Mouse (Mus musculus) midbrain, embryonic 11.5 days (tissue): ENCODE measurements around the gene Dnajc6. TPM values are rescaled to one million over a fixed set of nuclear protein-coding genes. Genes with fewer than 3 reads are reported as not detected.

Experiments
- ATAC-seq: fragments of 200-750 bp; cut with Nextera tagmentation; 2 replicates; pipeline ENCODE4 v1.8.0; 2017; ENCODE audit warnings: moderate TSS enrichment, moderate library complexity; ENCODE audit not compliant: low FRiP score
- DNase-seq: peaks from one replicate; pipeline ENCODE4 v3.0.0; 2015; ENCODE audit warnings: low spot score; ENCODE audit errors: missing footprints
- H3K27ac ChIP-seq: fragments of 300-500 bp; sonication (generic); 2 replicates; pipeline ENCODE4 v1.5.1; 2014; ENCODE audit warnings: low read depth, low read length
- H3K27me3 ChIP-seq: fragments of 300-500 bp; sonication (generic); 2 replicates; pipeline ENCODE4 v1.6.1; 2014; ENCODE audit warnings: mild to moderate bottlenecking, low read length, moderate library complexity, mixed read lengths; ENCODE audit not compliant: control insufficient read depth, insufficient read depth
- H3K36me3 ChIP-seq: fragments of 300-500 bp; sonication (generic); 2 replicates; pipeline ENCODE4 v1.6.1; 2014; ENCODE audit warnings: mild to moderate bottlenecking, low read length, moderate library complexity, mixed read lengths; ENCODE audit not compliant: control insufficient read depth, insufficient read depth
- H3K4me1 ChIP-seq: fragments of 300-500 bp; sonication (generic); 2 replicates; pipeline ENCODE4 v1.6.1; 2014; ENCODE audit warnings: low read length; ENCODE audit not compliant: control insufficient read depth, insufficient read depth
- H3K4me2 ChIP-seq: fragments of 300-500 bp; sonication (generic); 2 replicates; pipeline ENCODE4 v1.6.1; 2014; ENCODE audit warnings: mild to moderate bottlenecking, moderate library complexity
- H3K4me3 ChIP-seq: fragments of 300-500 bp; sonication (generic); 2 replicates; pipeline ENCODE4 v1.5.1; 2014; ENCODE audit warnings: low read depth, low read length
- H3K9ac ChIP-seq: fragments of 300-500 bp; sonication (generic); 2 replicates; pipeline ENCODE4 v1.6.1; 2014; ENCODE audit warnings: low read length
- H3K9me3 ChIP-seq: fragments of 300-500 bp; sonication (generic); 2 replicates; pipeline ENCODE4 v1.6.1; 2016; ENCODE audit warnings: low read length; ENCODE audit not compliant: control insufficient read depth
- WGBS: fragments of 180-500 bp; shearing (Covaris S2); extraction: QIAGEN DNeasy Blood & Tissue Kit; methylation state at CpG from one replicate; pipeline ENCODE4 v1.1.7; 2014; 5-methylcytosine and 5-hydroxymethylcytosine counted together
- polyA plus RNA-seq: library from polyadenylated mRNA; unstranded; fragments of >200 nt; fragmentation: Nextera tagmentation; extraction: Ambion mirVana; gene quantifications from 2 replicates; pipeline ENCODE4 v1.2.1, GENCODE M21; 2014

The Dnajc6 gene
- polyA plus RNA-seq, 1 experiment from 2014 or later = 4.3 TPM

DNA sequence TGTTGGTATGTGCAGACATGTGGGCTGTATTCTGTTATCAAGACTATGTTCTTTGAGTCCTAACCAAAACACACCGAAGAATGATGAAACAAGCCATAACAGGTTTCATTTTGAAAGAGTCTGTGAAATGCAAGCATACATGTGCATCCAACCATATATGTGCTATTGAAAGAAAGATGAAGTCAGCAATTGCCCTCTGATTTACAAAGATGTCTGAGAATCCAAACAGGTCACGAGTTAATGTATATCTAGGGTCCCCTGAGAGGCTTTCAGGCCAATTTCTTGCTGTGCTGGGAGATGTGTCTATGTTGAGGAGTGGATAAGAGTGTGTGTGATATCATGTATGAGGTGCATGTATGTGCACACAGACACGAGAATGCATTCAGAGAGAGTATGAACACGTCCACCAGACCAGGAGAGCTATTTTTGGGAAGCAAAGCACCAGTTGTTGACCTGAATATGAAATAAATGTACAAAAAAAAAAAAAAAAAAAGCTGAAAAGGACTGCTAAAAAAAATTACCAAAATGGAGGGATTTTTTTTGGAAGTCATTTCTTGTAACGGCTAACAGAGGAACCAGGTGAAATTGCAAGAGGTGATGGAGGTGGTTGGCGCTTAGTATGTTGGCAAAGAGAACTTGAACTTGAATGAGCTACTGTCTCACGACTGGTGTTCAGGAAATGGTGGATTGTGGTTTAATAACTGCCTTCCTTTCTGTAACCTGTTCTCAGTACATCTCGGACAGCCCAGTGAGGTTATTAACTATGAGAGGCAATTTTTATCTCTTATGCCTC is 13.9 kb downstream of the Dnajc6 start:
- no peaks in the 10 kb centered on the region for H3K36me3 ChIP-seq
- no peak overlapping the region for H3K27ac ChIP-seq
- peaks cover 3% of the 10 kb centered on the region; the same call in 1 of the 2 replicates for H3K4me1 ChIP-seq
- no peak overlapping the region for H3K4me3 ChIP-seq
- H3K27me3 ChIP-seq = no peaks in the 10 kb centered on the region; the same call in 1 of the 2 replicates
- DNase-seq (no peak), ATAC-seq (no peak)
- 83% methylated on average over 8 of the region's 8 CpGs for WGBS
- no peak overlapping the region for H3K9ac ChIP-seq
- no peaks in the 10 kb centered on the region for H3K9me3 ChIP-seq
- no peak overlapping the region for H3K4me2 ChIP-seq

DNA sequence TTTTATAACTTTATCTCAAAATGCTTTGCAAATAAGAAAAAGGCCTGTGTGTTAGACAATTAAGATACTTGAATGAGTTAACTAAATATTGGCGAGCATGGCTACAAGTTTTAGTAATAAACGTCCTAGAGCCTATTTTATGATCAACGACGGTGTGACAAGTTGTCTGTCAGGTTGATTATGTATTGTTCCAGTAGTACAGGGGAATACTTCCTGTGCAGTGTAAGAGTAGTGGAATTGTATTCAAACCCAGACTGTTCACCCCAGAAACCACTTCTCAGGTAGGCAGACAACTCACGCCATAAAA is 14.4 kb downstream of the Dnajc6 start:
- no peaks in the 10 kb centered on the region; the same call in 1 of the 2 replicates for H3K27me3 ChIP-seq
- no peak overlapping the region for H3K4me2 ChIP-seq
- DNase-seq = no peak
- H3K36me3 ChIP-seq = no peaks in the 10 kb centered on the region
- no peaks in the 10 kb centered on the region for H3K9me3 ChIP-seq
- no peak for ATAC-seq
- peaks cover 3% of the 10 kb centered on the region; the same call in 1 of the 2 replicates for H3K4me1 ChIP-seq
- 88% methylated on average over 5 of the region's 5 CpGs for WGBS
- no peak overlapping the region for H3K4me3 ChIP-seq
- no peak overlapping the region for H3K9ac ChIP-seq
- no peak overlapping the region for H3K27ac ChIP-seq

DNA sequence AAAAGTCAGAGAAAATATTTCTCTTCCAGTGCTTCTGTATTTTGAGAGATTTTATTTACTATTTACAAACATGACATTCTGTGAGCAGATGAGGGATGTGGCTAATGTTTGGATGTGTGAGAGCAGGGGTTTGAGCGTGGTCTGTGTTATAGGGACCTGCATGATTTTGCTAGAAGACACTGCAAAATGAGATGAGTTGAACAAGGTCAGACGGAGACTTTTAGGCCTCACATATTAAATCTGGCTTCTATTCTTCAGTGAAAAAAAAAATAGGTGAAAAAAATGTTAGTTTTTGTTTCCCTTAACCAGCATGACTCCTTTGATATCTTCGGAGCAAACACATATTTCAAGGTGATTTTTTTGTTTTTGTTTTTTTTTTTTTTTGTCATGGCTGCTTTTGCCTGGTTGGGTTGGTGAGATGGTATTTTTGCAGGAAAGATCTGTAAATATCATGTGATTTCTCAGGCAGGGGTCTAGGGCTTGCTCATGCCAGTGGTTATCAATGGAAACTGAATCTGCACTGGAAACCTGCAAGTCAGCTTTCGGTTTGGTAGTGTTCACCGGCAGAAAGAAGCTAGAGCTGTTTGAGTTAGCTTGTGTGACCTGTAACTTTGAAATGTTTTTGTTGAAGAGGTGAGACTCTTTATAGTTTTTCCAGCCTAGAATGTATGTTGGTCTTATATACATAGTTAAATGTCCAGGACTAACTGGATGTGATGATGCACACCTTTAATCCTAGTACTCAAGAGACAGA is 15.5 kb downstream of the Dnajc6 start:
- no peak for ATAC-seq
- 89% methylated on average over 5 of the region's 5 CpGs for WGBS

GRCm38 (mm10) chr4:101513251-101513650 is 16.8 kb downstream of the Dnajc6 start:
- DNase-seq (no peak), ATAC-seq (no peak)
- H3K27ac ChIP-seq = no peak overlapping the region
- no peak overlapping the region for H3K4me3 ChIP-seq
- H3K9me3 ChIP-seq = no peaks in the 10 kb centered on the region
- H3K27me3 ChIP-seq = no peaks in the 10 kb centered on the region
- no peak overlapping the region for H3K4me2 ChIP-seq
- no peak overlapping the region for H3K9ac ChIP-seq
- no peaks in the 10 kb centered on the region for H3K36me3 ChIP-seq
- H3K4me1 ChIP-seq = peaks cover 3% of the 10 kb centered on the region; the same call in 1 of the 2 replicates
- WGBS = 87% methylated on average over 3 of the region's 3 CpGs

More for the DNA sequence above, 15.5 kb downstream of the Dnajc6 start:
- H3K27ac ChIP-seq = no peak overlapping the region
- H3K4me3 ChIP-seq = no peak overlapping the region
- DNase-seq = no peak
- no peaks in the 10 kb centered on the region for H3K9me3 ChIP-seq
- H3K4me2 ChIP-seq = no peak overlapping the region
- no peaks in the 10 kb centered on the region for H3K36me3 ChIP-seq
- H3K27me3 ChIP-seq = no peaks in the 10 kb centered on the region; the same call in 1 of the 2 replicates
- peaks cover 3% of the 10 kb centered on the region; the same call in 1 of the 2 replicates for H3K4me1 ChIP-seq
- no peak overlapping the region for H3K9ac ChIP-seq

DNA sequence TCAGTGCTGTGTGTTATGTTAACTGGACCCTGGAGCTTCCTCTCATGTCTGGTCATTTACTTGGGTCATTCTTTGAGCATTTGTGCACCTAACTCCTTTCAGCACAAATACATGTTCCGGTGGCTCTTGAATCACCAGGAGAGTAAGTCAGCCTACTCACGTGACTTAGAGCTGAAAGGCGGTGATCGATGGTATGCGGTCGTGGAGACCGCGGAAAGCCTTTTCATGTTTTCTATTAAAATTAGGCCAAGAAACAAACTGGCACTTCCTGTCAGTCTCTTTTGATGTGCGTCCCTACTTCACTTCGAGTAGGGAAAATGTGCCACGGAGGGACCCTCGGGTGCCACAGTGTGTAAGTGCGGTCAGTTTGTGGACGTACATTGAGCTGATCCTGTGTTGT is 19.4 kb downstream of the Dnajc6 start:
- DNase-seq (no peak), ATAC-seq (no peak)
- Histone ChIP-seq H3K9ac (no peak overlapping the region), H3K4me1 (no peaks in the 10 kb centered on the region), H3K4me3 (no peak overlapping the region), H3K27me3 (no peaks in the 10 kb centered on the region), H3K27ac (no peak overlapping the region), H3K9me3 (no peaks in the 10 kb centered on the region), H3K4me2 (no peak overlapping the region), H3K36me3 (no peaks in the 10 kb centered on the region)
- WGBS = 96% methylated on average over 14 of the region's 14 CpGs

GRCm38 (mm10) chr4:101516434-101517168 is 20.2 kb downstream of the Dnajc6 start:
- DNase-seq (no peak), ATAC-seq (no peak)
- no peak overlapping the region for H3K27ac ChIP-seq
- H3K27me3 ChIP-seq = no peaks in the 10 kb centered on the region
- no peak overlapping the region for H3K4me3 ChIP-seq
- no peaks in the 10 kb centered on the region for H3K9me3 ChIP-seq
- no peak overlapping the region for H3K9ac ChIP-seq
- no peak overlapping the region for H3K4me2 ChIP-seq
- H3K4me1 ChIP-seq = no peaks in the 10 kb centered on the region
- H3K36me3 ChIP-seq = no peaks in the 10 kb centered on the region
- WGBS = 92% methylated on average over 17 of the region's 17 CpGs

GRCm38 (mm10) chr4:101531901-101532300 is 35.5 kb downstream of the Dnajc6 start:
- no peak for DNase-seq
- no peak for ATAC-seq
- H3K27me3 ChIP-seq = no peaks in the 10 kb centered on the region
- H3K4me2 ChIP-seq = no peak overlapping the region
- no peaks in the 10 kb centered on the region for H3K4me1 ChIP-seq
- H3K4me3 ChIP-seq = no peak overlapping the region
- no peak overlapping the region for H3K9ac ChIP-seq
- no peaks in the 10 kb centered on the region for H3K36me3 ChIP-seq
- H3K9me3 ChIP-seq = no peaks in the 10 kb centered on the region
- no peak overlapping the region for H3K27ac ChIP-seq
- 78% methylated on average over 4 of the region's 4 CpGs for WGBS

- no peaks in the 10 kb centered on the region for H3K9me3 ChIP-seq
- no peaks in the 10 kb centered on the region for H3K27me3 ChIP-seq
- H3K4me3 ChIP-seq = no peak overlapping the region
- no peak overlapping the region for H3K27ac ChIP-seq
- H3K36me3 ChIP-seq = no peaks in the 10 kb centered on the region
- no peaks in the 10 kb centered on the region for H3K4me1 ChIP-seq
- ATAC-seq (no peak), DNase-seq (no peak)
- no peak overlapping the region for H3K9ac ChIP-seq
- WGBS = 76% methylated on average over 4 of the region's 4 CpGs
- H3K4me2 ChIP-seq = no peak overlapping the region
Observed at GRCm38 (mm10) chr4:101540516-101540915, 44.1 kb downstream of the Dnajc6 start.
